9 mouse cellular contexts compared by ENCODE assay signal in genomic region chr15:11994006-11994405, GRCm38 (mm10). TPM values are rescaled to one million over a fixed set of nuclear protein-coding genes. Genes with fewer than 3 reads are reported as not detected.
DNase-seq lines count a peak whose midpoint lies in the region; ATAC-seq and TF ChIP-seq lines count a peak whose summit lies in the region.
"Had no signal": no experiment of that assay in that cellular context is flagged by ENCODE, and none has a peak within 500 bp of the region (broad histone marks: within the 10 kb centered on the region; RNA-seq: fewer than 3 reads in every experiment).

No protein-coding gene starts in this region.

- no peak for TF ChIP-seq CTCF in heart, postnatal 0 days (IDR thresholded peaks at IDR 0.05; ENCODE audit: low read depth)
- no peak for TF ChIP-seq CTCF in cortical plate, adult 2 months (IDR thresholded peaks at IDR 0.05; ENCODE audit: extremely low read depth, insufficient read depth, low read length)
- no peak for TF ChIP-seq CTCF in hindbrain, postnatal 0 days (IDR thresholded peaks at IDR 0.05; ENCODE audit: low read depth)

- DNase-seq in heart, postnatal 0 days (ENCODE audit: low spot score): no peak
- no peak for DNase-seq in heart, postnatal 10 days
- no peak for DNase-seq in hindbrain, postnatal 0 days (ENCODE audit: low spot score)
- DNase-seq in midbrain, embryonic 14.5 days: no peak
- DNase-seq in urinary bladder, postnatal 36 days (ENCODE audit: low spot score in 2 of 2): no peak
- DNase-seq: thymus, postnatal 14 days had no signal

- H3K9ac ChIP-seq in heart, postnatal 0 days (replicated peaks; ENCODE audit: low read depth, low read length): 0 out of 2 replicates have a peak overlapping the region, but pooled peaks have one; percentile 97
- no peak overlapping the region; the same call in 1 of the 2 replicates for H3K9ac ChIP-seq in hindbrain, postnatal 0 days (replicated peaks; ENCODE audit: low read length)
- H3K9ac ChIP-seq in midbrain, embryonic 14.5 days (replicated peaks; ENCODE audit: low read length): no peak overlapping the region

- TF ChIP-seq EP300 in heart, postnatal 0 days (IDR thresholded peaks at IDR 0.05; ENCODE audit: low read depth): no peak

- no peaks in the 10 kb centered on the region for H3K9me3 ChIP-seq in heart, postnatal 0 days (replicated peaks; ENCODE audit: control insufficient read depth, low read length)
- no peaks in the 10 kb centered on the region for H3K9me3 ChIP-seq in hindbrain, postnatal 0 days (ENCODE audit: low read length)
- H3K9me3 ChIP-seq in midbrain, embryonic 14.5 days (ENCODE audit: control insufficient read depth, low read length): no peaks in the 10 kb centered on the region

- TF ChIP-seq POLR2A in cortical plate, adult 2 months (IDR thresholded peaks at IDR 0.05; ENCODE audit: extremely low read depth, insufficient read depth, low read length): no peak

- peak overlapping the region; percentile 91 for H3K4me3 ChIP-seq in heart, postnatal 0 days (ENCODE audit: low read depth, low read length)
- peak overlapping the region; percentile 71; the same call in 1 of the 2 replicates for H3K4me3 ChIP-seq in cortical plate, adult 2 months (ENCODE audit: insufficient read depth, low read length)
- peak overlapping the region; percentile 100 for H3K4me3 ChIP-seq in hindbrain, postnatal 0 days (ENCODE audit: low read length)
- H3K4me3 ChIP-seq in midbrain, embryonic 14.5 days (replicated peaks; ENCODE audit: low read depth, low read length): no peak overlapping the region

- intact Hi-C loops in heart, postnatal 10 days (cut with DNase I): no loop called here

- H3K4me1 ChIP-seq in heart, postnatal 0 days (ENCODE audit: control insufficient read depth, insufficient read depth): peaks cover 7% of the 10 kb centered on the region; the same call in 1 of the 2 replicates
- H3K4me1 ChIP-seq in cortical plate, adult 2 months (ENCODE audit: control insufficient read depth, insufficient read depth, low read length): peaks cover 3% of the 10 kb centered on the region; the same call in 1 of the 2 replicates
- peaks cover 8% of the 10 kb centered on the region; the same call in 1 of the 2 replicates for H3K4me1 ChIP-seq in hindbrain, postnatal 0 days (ENCODE audit: insufficient read depth, low read length)
- H3K4me1 ChIP-seq in midbrain, embryonic 14.5 days (ENCODE audit: control insufficient read depth, insufficient read depth, low read length): peaks cover 20% of the 10 kb centered on the region

- no peak for ATAC-seq in heart, postnatal 0 days (ENCODE audit: insufficient read depth, low read depth)
- ATAC-seq in hindbrain, postnatal 0 days: no peak
- no peak for ATAC-seq in midbrain, embryonic 14.5 days (ENCODE audit: low FRiP score, low TSS enrichment)
- no peak for ATAC-seq in megakaryocyte-erythroid progenitor cell, adult 5-6 weeks (replicated peaks; ENCODE audit: low FRiP score, low TSS enrichment, poor library complexity, severe bottlenecking)
- ATAC-seq in inflammation-experienced regulatory T-cells, adult 6 months: no peak

- WGBS in heart, postnatal 0 days: 71% methylated on average over 2 of the region's 2 CpGs
- 76% methylated on average over 2 of the region's 2 CpGs for WGBS in hindbrain, postnatal 0 days
- 80% methylated on average over 2 of the region's 2 CpGs for WGBS in midbrain, embryonic 14.5 days

- peak overlapping the region; percentile 68; the same call in 1 of the 2 replicates for H3K4me2 ChIP-seq in heart, postnatal 0 days (ENCODE audit: low read depth, low read length)
- H3K4me2 ChIP-seq in hindbrain, postnatal 0 days (ENCODE audit: low read depth, low read length): peak overlapping the region; percentile 89
- peak overlapping the region; percentile 82 for H3K4me2 ChIP-seq in midbrain, embryonic 14.5 days (ENCODE audit: low read length)

- H3K36me3 ChIP-seq in heart, postnatal 0 days (replicated peaks; ENCODE audit: control insufficient read depth, insufficient read depth, low read length): peaks cover 33% of the 10 kb centered on the region
- H3K36me3 ChIP-seq in hindbrain, postnatal 0 days (ENCODE audit: insufficient read depth, low read length): peaks cover 23% of the 10 kb centered on the region
- H3K36me3 ChIP-seq in midbrain, embryonic 14.5 days (ENCODE audit: control insufficient read depth, insufficient read depth, low read length): peaks cover 41% of the 10 kb centered on the region

- H3K27ac ChIP-seq in heart, postnatal 0 days (ENCODE audit: low read depth): no peak overlapping the region
- no peak overlapping the region for H3K27ac ChIP-seq in cortical plate, adult 2 months (ENCODE audit: insufficient read depth, low read length)
- no peak overlapping the region for H3K27ac ChIP-seq in hindbrain, postnatal 0 days
- H3K27ac ChIP-seq in midbrain, embryonic 14.5 days (replicated peaks; ENCODE audit: low read depth, low read length): no peak overlapping the region

- no peaks in the 10 kb centered on the region for H3K27me3 ChIP-seq in heart, postnatal 0 days (ENCODE audit: control insufficient read depth, insufficient read depth, low read length)
- H3K27me3 ChIP-seq in hindbrain, postnatal 0 days (ENCODE audit: insufficient read depth, low read length): no peaks in the 10 kb centered on the region
- H3K27me3 ChIP-seq in midbrain, embryonic 14.5 days (ENCODE audit: control insufficient read depth, insufficient read depth, low read length): no peaks in the 10 kb centered on the region

RNA-seq across cellular contexts. Expression of gene Sub1, which starts 2.8 kb away (rescaled TPM):
- 46.1 and 77.8 TPM in 2 replicates for total RNA-seq in heart, postnatal 0 days (2014; rRNA removed; ENCODE audit: low replicate concordance)
- polyA plus RNA-seq in heart, postnatal 0 days (2015; fragmentation: Nextera tagmentation; extraction: Ambion mirVana): 483 and 491 TPM in 2 replicates
- total RNA-seq in heart, postnatal 10 days (2021): 100 to 1,000 TPM; 142 to 149 TPM
- polyA plus RNA-seq in cortical plate, adult 2 months (2012; rRNA removed): 202 and 219 TPM in 2 replicates
- total RNA-seq in hindbrain, postnatal 0 days (2014; rRNA removed): 86.7 and 87.2 TPM in 2 replicates
- 585 and 630 TPM in 2 replicates for polyA plus RNA-seq in hindbrain, postnatal 0 days (2015; fragmentation: Nextera tagmentation; extraction: Ambion mirVana)
- 527 and 572 TPM in 2 replicates for polyA plus RNA-seq in midbrain, embryonic 14.5 days (2014; fragmentation: Nextera tagmentation; extraction: Ambion mirVana)
- 341 and 370 TPM in 2 replicates for total RNA-seq in megakaryocyte-erythroid progenitor cell, adult 5-6 weeks (2014; fragmentation: Nextera tagmentation)
- 614 and 656 TPM in 2 replicates for total RNA-seq in megakaryocyte-erythroid progenitor cell, adult 5-6 weeks (2017)
- polyA plus RNA-seq in inflammation-experienced regulatory T-cells, adult 6 months (2017; shearing (Covaris generic)): 1,000 to 10,000 TPM in 1 of 3 experiments, 100 to 1,000 TPM in 2; 740 to 1,497 (median 768) TPM
